Mouse (Mus musculus) stomach, postnatal 0 days (tissue): ENCODE results near the gene Srebf1. TPM values are rescaled to one million over a fixed set of nuclear protein-coding genes. Genes with fewer than 3 reads are reported as not detected.
A peak's percentile ranks its signal among the peaks of the same experiment; 100 is the strongest.

Experiments
- ATAC-seq: fragments of 200-750 bp; cut with Nextera tagmentation; 2 replicates; pipeline ENCODE4 v1.8.0; 2017; ENCODE audit not compliant: low FRiP score, low TSS enrichment
- DNase-seq: peaks from one replicate; pipeline ENCODE4 v3.0.0-alpha.2; 2016; ENCODE audit warnings: low spot score
- H3K27ac ChIP-seq: fragments of 300-500 bp; sonication (generic); replicated peaks from 2 replicates; pipeline ENCODE4 v1.5.1; 2014; ENCODE audit warnings: mild to moderate bottlenecking, control low read depth
- H3K27me3 ChIP-seq: fragments of 300-500 bp; sonication (generic); 2 replicates; pipeline ENCODE4 v1.6.1; 2014; ENCODE audit warnings: low read length; ENCODE audit not compliant: control insufficient read depth, insufficient read depth
- H3K36me3 ChIP-seq: fragments of 300-500 bp; sonication (generic); 2 replicates; pipeline ENCODE4 v1.6.1; 2014; ENCODE audit warnings: low read length, mixed read lengths; ENCODE audit not compliant: control insufficient read depth, insufficient read depth
- H3K4me1 ChIP-seq: fragments of 300-500 bp; sonication (generic); replicated peaks from 2 replicates; pipeline ENCODE4 v1.6.1; 2014; ENCODE audit warnings: antibody characterized with exemption; ENCODE audit not compliant: control insufficient read depth, insufficient read depth
- H3K4me2 ChIP-seq: fragments of 300-500 bp; sonication (generic); replicated peaks from 2 replicates; pipeline ENCODE4 v1.6.1; 2014; ENCODE audit warnings: low read depth, mild to moderate bottlenecking, control low read depth, moderate library complexity
- H3K4me3 ChIP-seq: fragments of 300-500 bp; sonication (generic); 2 replicates; pipeline ENCODE4 v1.5.1; 2014; ENCODE audit warnings: low read depth, low read length, control low read depth
- H3K9ac ChIP-seq: fragments of 300-500 bp; sonication (generic); 2 replicates; pipeline ENCODE4 v1.6.1; 2014; ENCODE audit warnings: mild to moderate bottlenecking, low read length, control low read depth, mixed read lengths
- H3K9me3 ChIP-seq: fragments of 300-500 bp; sonication (generic); 2 replicates; pipeline ENCODE4 v1.6.1; 2016; ENCODE audit warnings: low read length; ENCODE audit not compliant: control insufficient read depth
- CTCF ChIP-seq: IDR thresholded peaks from 2 replicates; pipeline ENCODE4 v1.5.1; 2016; ENCODE audit warnings: antibody characterized with exemption, low read depth, mild to moderate bottlenecking, moderate library complexity
- EP300 ChIP-seq: optimal IDR thresholded peaks from 2 replicates; pipeline ENCODE3; 2016; ENCODE audit warnings: antibody characterized with exemption
- WGBS: fragments of 180-500 bp; shearing (Covaris S2); extraction: QIAGEN DNeasy Blood & Tissue Kit; methylation state at CpG from one replicate; pipeline ENCODE4 v1.1.7; 2014; 5-methylcytosine and 5-hydroxymethylcytosine counted together
- polyA plus RNA-seq: library from polyadenylated mRNA; unstranded; fragments of >200 nt; fragmentation: Nextera tagmentation; extraction: Ambion mirVana; gene quantifications from 2 replicates; pipeline ENCODE4 v1.2.1, GENCODE M21; 2015

The Srebf1 gene
- polyA plus RNA-seq, 1 experiment from 2014 or later = 44.7 TPM

DNA sequence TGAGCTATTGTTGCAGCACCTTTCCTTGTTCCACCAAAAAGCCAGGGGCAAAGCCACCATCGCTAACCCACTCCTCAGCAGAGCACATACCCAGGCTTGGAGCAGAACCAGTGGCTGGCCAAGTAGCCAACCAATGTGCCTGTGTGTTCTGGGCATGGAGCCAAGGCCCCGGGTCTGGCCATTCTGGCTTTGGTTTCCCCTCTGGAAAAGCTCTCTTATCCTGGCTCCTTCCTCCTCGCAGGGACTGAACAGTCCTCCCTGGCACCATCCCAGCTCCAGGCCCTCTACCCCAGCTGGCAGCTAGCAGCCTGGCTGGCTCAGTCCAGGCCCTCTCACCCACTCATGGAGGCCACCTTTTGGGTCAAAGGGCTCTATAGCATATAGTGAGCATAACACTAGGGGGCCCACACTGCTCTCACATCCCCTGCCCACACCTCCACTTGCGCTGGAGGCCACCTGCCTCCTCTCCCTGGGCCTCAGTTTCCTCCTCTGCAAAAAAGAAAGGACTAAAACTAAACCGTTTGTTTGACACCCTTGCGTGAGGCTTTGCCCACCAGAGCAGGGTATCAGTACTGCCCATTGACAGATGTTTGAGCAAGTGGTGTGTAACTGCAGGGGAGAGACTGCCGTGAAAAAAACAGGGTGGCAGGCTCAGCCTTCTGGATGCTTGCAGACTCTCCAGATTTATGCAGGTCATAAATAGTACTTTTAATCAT, 13.0 kb downstream of the Srebf1 start:
- TF ChIP-seq CTCF (peak; percentile 21; the same call in 1 of the 2 replicates), EP300 (no peak)
- DNase-seq = peak; percentile 83
- Histone ChIP-seq H3K4me2 (peak overlapping the region; percentile 81), H3K9ac (peak overlapping the region; percentile 59), H3K9me3 (no peaks in the 10 kb centered on the region), H3K4me3 (peak overlapping the region; percentile 45), H3K27ac (peak overlapping the region; percentile 78), H3K27me3 (no peaks in the 10 kb centered on the region), H3K36me3 (peaks cover 18% of the 10 kb centered on the region; the same call in 1 of the 2 replicates), H3K4me1 (peaks cover 22% of the 10 kb centered on the region)
- 17% methylated on average over 7 of the region's 7 CpGs for WGBS
- ATAC-seq = no peak

DNA sequence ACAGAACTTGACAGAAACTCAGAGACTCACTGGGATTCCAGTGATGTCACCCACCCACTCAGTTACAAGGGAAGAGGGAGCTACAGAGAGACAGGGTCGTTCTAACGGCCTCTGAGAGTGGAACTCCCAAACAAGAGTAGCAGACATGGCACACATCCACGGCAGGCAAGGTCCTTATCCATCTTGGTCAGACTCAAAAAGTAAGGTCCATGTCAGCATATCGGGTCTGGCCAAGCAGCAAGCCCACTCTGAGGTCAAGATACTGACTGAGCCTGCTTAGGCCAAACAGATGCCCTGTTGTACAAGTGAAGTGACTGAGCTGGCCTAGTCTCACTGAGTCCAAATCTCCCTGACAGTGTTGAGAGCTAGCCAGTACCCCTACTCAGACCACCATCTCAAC, 13.7 kb downstream of the Srebf1 start:
- ATAC-seq = no peak

DNA sequence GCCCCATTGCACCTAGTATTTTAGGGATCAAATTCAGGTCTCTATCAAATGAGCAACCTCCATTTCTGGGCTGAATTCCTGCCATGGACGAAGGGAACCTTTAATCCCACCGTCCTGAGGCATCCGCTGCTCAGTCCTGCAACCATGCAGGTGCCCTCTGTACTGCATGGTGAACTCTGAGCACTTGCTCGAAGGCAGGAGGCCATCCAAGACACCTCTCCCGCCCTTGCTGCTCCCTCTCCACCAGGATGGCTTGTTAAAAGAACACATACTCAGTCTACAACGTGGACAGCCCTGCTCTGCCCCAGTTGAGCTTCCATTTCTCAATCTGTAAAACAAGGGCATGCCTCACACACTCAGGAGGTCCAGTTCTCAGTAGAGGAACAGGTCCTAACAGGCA, 14.2 kb downstream of the Srebf1 start:
- peaks cover 22% of the 10 kb centered on the region for H3K4me1 ChIP-seq
- DNase-seq = no peak
- H3K27me3 ChIP-seq = no peaks in the 10 kb centered on the region
- no peak for ATAC-seq
- H3K4me2 ChIP-seq = peak overlapping the region; percentile 81
- H3K9ac ChIP-seq = peak overlapping the region; percentile 59
- peaks cover 30% of the 10 kb centered on the region for H3K36me3 ChIP-seq
- peak overlapping the region; percentile 30; the same call in 1 of the 2 replicates for H3K27ac ChIP-seq
- H3K4me3 ChIP-seq = peak overlapping the region; percentile 45; the same call in 1 of the 2 replicates
- H3K9me3 ChIP-seq = no peaks in the 10 kb centered on the region
- TF ChIP-seq CTCF = no peak
- no peak for TF ChIP-seq EP300
- WGBS = 48% methylated on average over 6 of the region's 6 CpGs

More for the DNA sequence above, 13.7 kb downstream of the Srebf1 start:
- WGBS = 17% methylated on average over 4 of the region's 4 CpGs
- DNase-seq = no peak
- H3K9ac ChIP-seq = peak overlapping the region; percentile 59
- peak overlapping the region; percentile 45 for H3K4me3 ChIP-seq
- H3K27me3 ChIP-seq = no peaks in the 10 kb centered on the region
- no peaks in the 10 kb centered on the region for H3K9me3 ChIP-seq
- H3K4me1 ChIP-seq = peaks cover 22% of the 10 kb centered on the region
- TF ChIP-seq EP300 = no peak
- no peak for TF ChIP-seq CTCF
- peaks cover 25% of the 10 kb centered on the region for H3K36me3 ChIP-seq
- H3K4me2 ChIP-seq = peak overlapping the region; percentile 81
- H3K27ac ChIP-seq = peak overlapping the region; percentile 78

DNA sequence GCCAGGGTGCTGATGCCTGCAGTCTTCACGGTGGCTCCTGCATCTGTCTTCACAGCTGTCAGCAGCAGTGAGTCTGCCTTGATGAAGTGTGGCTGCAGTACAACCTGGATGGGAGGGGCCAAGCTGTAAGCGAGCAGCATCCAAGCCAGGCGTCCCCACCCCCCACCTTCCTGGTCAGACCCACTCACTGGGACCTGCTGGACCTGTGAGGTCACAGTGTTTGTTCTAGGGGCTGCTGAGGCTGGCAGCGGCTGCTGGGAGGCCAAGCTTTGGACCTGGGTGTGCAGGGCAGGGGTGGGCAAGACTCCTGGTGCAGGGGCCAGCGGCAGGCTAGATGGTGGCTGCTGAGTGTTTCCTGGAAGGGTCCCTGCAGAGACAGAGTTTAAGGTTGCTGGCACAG, 16.2 kb downstream of the Srebf1 start:
- H3K9me3 ChIP-seq = no peaks in the 10 kb centered on the region
- no peak overlapping the region for H3K4me2 ChIP-seq
- H3K9ac ChIP-seq = no peak overlapping the region
- WGBS = 36% methylated on average over 5 of the region's 5 CpGs
- peaks cover 17% of the 10 kb centered on the region for H3K4me1 ChIP-seq
- H3K36me3 ChIP-seq = peaks cover 49% of the 10 kb centered on the region
- H3K27me3 ChIP-seq = no peaks in the 10 kb centered on the region
- no peak overlapping the region for H3K4me3 ChIP-seq
- peak; percentile 57 for DNase-seq
- no peak overlapping the region for H3K27ac ChIP-seq
- TF ChIP-seq EP300 (no peak), CTCF (no peak)
- no peak for ATAC-seq

DNA sequence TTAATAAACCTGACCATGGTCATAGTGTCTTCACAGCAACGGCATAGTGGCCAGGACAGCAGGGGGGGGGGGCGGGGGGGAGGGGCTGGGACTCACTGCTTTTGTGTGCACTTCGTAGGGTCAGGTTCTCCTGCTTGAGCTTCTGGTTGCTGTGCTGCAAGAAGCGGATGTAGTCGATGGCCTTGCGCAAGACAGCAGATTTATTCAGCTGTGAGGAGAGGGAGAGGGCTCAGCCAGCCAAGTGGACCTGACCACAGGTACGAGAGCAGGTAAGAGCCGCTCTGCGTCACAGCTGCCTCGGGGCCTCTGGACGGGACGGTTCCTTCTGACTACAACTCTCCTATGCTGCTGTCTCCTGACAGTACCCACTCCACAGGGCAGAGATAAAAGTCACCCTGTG, 17.4 kb downstream of the Srebf1 start:
- TF ChIP-seq EP300 = no peak
- no peak for TF ChIP-seq CTCF

More for the DNA sequence above, 17.4 kb downstream of the Srebf1 start:
- no peak for ATAC-seq
- H3K9me3 ChIP-seq = no peaks in the 10 kb centered on the region
- no peak for DNase-seq
- no peak overlapping the region for H3K4me3 ChIP-seq
- H3K4me2 ChIP-seq = no peak overlapping the region
- no peak overlapping the region for H3K9ac ChIP-seq
- WGBS = 87% methylated on average over 11 of the region's 12 CpGs
- no peaks in the 10 kb centered on the region for H3K27me3 ChIP-seq
- H3K4me1 ChIP-seq = peaks cover 13% of the 10 kb centered on the region
- peaks cover 55% of the 10 kb centered on the region for H3K36me3 ChIP-seq
- no peak overlapping the region for H3K27ac ChIP-seq
